Mouse (Mus musculus) cerebellum, postnatal 36 days (tissue): ENCODE data around the gene Tnks2.
"Not testable (repeated sequence)": the region's sequence is repeated elsewhere in the genome, so short reads cannot be mapped to it uniquely, and the experiment has no call there.

Experiments
- DNase-seq, 2 experiments: peaks; one replicate each; pipeline ENCODE4 v3.0.0; 2021 to 2022; ENCODE audit warnings: mixed read lengths in 2 of 2

The Tnks2 gene

DNA sequence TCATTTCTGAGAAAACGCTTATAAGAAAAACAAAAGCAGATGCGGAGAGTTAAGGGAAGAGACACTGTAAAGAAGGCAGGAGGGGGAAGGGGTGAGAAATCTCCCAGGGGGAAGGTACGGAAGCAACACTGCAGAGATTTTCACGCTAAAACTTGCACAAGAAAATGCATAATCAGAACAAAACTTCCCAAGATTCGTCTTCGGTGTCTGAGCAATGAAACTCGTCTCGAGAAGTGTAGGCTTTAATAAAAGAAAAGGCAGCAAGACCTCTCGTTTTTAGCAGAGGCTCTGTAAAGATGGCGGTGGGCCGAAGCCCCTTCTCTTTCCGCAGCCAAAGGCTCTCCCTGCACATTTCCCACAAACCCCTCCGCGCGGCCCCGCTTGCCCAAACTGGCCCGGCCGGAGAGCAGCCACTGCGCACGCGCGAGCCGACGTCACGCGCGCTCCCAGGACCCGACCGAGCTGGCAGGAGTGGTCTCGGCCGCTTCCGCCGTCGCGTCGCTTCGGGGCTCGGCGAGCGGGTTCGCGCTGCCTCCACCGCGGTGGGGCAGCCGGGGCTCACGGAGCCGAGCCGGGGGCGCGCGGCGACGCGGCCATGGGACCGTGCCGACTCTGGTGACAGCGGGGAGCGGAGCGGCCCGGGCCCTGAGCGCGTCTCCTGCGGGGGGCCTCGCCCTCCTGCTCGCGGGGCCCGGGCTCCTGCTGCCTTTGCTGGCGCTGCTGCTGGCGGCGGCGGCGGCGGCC is at the start of gene Tnks2:
TSS of gene Tnks2 (plus strand) at position 445 of the 744 bp plus-strand sequence.
- peak; percentile 96 for DNase-seq

- peak; percentile 20 to 31 for DNase-seq
Measured at GRCm38 (mm10) chr19:36789873-36790733, 43.9 kb upstream of the Tnks2 start.

GRCm38 (mm10) chr19:36792589-36792988 is 41.4 kb upstream of the Tnks2 start:
- no peak for DNase-seq

- DNase-seq = no peak
Measured at GRCm38 (mm10) chr19:36793450-36793849, 40.6 kb upstream of the Tnks2 start.

DNA sequence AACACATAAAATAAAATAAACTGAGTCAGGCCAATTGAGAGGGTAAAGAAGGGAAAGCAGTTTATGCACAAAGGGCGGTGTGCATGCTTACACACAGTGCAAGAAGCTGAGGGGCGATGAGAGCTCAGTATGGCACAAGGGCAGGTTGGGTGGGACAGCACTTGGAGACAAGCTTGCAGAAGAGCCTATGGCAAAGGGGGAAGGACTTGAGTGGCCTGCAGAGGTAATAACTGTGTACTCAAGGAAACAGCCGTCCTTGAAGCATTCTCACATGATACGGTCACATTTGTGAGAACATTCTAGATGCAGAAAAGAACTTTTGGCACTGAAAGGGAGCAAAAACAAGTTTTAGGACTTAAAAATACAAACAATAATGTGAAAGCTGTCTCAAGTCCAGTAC is 40.0 kb upstream of the Tnks2 start:
- no peak for DNase-seq

DNA sequence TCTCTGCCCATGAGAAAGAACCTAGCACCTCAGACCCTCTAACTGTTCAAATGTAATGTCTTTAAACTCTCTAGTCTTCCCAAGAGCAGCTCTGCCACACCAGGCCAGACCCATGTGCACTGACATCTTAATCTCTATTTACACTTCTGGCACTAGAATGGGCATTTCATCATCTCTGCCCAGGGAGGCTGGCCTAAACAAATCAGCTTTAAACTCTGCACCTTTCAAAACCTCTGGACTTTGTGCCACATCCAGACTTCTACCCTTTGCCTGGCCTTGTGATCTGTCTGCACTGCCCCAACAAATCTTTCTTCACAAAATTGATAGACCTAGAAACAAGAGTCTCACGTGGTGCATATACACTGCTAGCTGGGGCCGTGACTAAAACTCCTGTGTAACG is 38.8 kb upstream of the Tnks2 start:
- DNase-seq = no peak

DNA sequence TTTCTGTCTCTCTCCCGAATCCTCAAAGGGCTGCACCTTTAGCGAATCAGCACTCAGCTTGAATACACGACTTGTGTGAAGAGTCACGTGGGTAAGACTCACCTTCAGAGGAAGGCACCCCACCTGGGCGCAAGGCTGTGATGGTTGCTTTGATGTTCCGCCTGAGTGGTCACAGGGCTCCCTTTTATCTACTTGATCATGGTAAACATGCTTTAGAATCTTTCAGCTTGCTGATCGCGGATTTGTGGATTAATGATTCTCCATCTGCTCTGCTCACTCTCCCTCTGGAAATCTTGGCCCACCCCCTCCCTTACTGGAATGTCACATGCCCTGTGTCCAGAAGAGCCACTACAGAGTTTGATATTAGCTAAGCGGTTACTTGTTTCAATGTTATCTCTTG is 37.1 kb upstream of the Tnks2 start:
- DNase-seq = no peak

DNA sequence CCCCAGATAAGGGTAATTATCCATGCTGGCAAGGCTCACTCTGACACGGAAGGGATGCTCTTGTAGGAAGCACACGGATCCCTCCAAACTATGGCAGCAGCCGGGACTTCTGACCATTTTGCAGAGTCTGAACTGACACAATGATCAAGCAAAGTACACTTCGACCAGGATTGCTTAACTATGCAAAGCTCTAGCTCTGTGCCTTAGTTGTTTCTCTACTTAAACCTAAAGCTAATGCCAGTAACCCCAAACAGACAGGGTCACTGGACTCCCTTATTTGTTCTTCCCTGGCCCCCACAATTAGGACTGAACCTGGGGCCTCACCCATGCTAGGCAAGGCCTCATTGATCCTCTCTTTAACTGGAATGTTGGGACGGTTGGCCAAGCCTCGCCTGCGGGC is 33.7 kb upstream of the Tnks2 start:
- DNase-seq = no peak

- no peak for DNase-seq
Measured at GRCm38 (mm10) chr19:36801856-36802641, 32.0 kb upstream of the Tnks2 start.

DNA sequence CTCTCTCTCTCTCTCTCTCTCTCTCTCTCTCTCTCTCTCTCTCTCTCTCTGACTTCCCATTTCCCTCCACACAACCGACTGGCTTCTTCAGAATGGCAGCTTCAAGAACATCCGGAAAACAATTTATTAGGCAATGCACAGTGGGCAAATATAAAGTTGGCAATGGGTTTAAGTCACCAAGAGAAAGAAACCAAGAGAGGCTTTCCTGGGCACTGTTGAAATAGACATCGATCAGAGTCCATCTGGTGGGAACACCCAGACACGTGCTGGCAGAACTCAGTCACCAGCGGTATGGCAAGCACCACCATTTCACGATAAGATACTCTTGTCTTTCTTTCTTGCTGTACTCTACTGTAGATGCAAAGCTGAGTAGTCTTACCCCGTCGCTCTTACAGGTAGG is 30.6 kb upstream of the Tnks2 start:
- no peak for DNase-seq

DNA sequence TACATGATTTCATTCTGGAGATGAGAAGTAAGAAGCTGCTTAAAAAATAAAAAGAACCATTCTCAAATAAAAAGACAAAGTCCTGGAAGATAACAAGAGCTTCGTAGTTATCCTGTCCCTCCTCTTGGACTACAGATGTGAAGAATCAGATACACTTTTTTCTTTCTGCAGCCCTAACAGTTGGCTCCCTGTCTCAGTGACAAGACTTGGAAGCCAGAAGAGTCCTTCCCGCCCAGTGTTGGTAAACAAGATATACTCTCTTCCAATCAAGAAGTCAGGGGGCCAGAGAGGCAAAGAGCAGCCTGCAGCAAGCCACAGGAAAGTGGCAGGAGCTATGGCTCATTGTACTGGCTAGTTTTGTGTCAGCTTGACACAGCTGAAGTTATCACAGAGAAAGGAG is 27.2 kb upstream of the Tnks2 start:
- DNase-seq = no peak

DNA sequence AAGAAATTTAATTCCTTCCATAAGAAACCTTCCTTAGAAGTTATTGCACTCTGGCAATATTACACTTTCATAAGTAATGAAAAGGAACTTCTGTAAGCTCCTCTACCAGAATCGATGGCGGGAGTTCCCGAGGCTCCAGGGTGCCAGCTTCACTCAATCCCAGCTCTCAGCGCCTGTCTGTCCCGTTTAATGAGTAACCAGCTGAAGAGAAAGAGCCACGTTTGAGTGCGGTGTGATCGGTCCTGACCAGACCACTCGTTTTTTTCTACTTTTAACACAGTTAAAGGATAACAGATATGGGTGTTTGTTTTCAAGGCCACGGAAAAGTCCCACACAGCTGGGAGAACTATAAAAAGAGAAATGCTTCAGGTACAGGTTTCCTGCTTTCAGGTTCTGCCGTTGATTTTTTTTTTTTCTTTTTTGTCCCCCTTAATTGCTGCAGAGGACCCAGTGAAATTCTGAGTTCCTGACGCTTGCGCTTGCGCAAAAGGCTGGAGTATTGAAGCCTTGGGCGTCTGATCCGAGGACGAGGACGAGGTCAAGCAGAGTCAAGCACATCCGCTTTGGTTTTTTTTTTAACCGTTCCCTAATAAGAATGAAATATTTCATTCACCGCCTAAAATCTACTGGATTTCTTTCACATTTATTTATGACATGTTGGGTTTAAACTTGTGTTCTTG is 25.5 kb upstream of the Tnks2 start:
- no peak for DNase-seq

DNA sequence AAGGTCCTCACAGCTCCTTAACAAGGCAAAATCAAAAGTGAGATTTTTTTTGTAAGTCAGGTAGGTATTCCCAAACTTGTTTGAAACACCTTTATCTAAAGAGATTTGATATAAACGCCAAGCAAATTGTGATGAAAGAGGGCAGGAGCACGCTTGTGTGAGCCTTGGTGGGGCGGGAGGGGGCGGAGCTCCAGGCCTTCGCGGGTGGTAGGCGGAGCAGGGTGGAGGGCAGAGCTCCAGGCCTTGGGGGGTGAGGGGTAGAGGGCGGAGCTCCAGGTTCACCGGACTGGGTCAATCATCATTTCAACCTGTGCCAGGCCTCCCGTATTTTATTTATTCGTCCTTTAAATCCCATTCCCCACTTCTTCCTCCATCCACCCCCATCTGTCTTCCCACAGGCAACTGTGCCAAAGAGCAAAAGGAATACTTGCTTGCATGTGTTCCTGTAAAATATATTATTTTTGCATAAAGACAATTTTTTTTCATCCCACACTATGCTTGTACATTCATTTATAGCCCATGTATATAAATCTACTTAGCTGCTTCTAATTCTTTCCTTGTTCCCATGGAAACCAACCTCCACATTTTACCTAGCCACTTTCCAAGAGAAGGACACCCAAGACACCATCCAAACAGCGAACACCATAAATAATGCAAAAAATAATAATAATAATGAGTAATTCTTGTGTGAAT is 24.4 kb upstream of the Tnks2 start:
- no peak for DNase-seq

- DNase-seq = no peak
Measured at GRCm38 (mm10) chr19:36812011-36812410, 22.0 kb upstream of the Tnks2 start.

- DNase-seq = peak; percentile 27 to 50
Measured at GRCm38 (mm10) chr19:36815396-36816271, 18.4 kb upstream of the Tnks2 start.

- no peak for DNase-seq
Measured at GRCm38 (mm10) chr19:36818141-36818885, 15.7 kb upstream of the Tnks2 start.

GRCm38 (mm10) chr19:36819199-36819598 is 14.8 kb upstream of the Tnks2 start:
- no peak for DNase-seq

GRCm38 (mm10) chr19:36820469-36820868 is 13.6 kb upstream of the Tnks2 start:
- DNase-seq = no peak

- DNase-seq = not testable (repeated sequence)
Measured at GRCm38 (mm10) chr19:36821301-36821700, 12.7 kb upstream of the Tnks2 start.

DNA sequence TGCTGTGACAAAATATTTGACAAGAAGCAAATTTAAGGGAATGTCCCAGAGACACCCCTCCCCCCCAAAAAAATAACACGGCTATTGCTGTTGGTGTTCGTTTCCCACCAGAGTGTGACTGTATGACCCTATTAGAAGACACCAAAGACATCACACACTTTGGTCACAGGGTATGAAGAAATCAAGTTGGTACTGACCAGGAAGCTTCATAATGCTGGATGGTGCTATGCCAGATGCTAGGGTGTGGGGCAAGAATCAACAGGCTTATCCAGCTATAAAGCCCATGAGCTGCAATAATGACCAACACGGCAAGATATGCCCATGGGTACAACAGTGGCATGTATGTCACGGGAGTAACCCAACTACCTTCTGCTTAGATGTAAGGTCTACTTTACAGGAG is 11.3 kb upstream of the Tnks2 start:
- DNase-seq = no peak
